Mouse (Mus musculus): ENCODE measurements around the gene Tomm5. TPM values are rescaled to one million over a fixed set of nuclear protein-coding genes. Genes with fewer than 3 reads are reported as not detected.

The Tomm5 gene
- 41.2 TPM for total RNA-seq (2023)

DNA sequence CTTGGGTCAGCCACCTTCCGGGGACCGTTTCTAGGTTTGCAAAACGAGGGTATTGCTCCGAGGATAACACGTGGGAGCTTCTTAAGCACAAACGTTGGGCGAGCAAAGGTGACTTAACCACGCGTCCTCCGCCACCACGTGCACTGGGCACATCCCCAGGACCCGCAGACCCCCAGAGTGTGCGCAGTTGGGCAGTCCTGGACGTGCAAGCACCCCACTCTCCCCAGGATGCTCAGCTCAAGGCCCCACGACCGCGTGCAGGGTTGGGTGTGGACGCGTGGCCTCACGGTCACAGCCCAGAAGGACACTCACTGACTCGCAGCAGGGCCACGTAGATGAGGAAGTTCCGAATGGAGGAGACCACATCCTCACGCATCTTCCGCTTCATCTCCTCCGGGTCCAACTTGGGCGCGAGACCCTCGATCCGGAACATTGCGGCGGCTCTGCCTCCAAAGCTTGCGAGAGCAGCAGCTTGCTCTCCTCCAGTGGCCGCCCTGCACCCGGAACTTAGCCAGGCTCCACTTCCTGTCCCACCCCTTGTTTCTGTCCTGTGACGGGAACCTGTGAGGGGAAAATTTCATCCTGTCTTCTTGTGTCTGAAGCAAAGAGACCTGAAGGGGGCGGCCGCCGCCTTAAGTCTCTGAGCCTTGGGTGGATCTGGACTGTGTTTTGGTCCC lies at the start of gene Tomm5:
Tomm5 (minus strand) TSS at position 514 of the 677 bp plus-strand sequence.

DNA sequence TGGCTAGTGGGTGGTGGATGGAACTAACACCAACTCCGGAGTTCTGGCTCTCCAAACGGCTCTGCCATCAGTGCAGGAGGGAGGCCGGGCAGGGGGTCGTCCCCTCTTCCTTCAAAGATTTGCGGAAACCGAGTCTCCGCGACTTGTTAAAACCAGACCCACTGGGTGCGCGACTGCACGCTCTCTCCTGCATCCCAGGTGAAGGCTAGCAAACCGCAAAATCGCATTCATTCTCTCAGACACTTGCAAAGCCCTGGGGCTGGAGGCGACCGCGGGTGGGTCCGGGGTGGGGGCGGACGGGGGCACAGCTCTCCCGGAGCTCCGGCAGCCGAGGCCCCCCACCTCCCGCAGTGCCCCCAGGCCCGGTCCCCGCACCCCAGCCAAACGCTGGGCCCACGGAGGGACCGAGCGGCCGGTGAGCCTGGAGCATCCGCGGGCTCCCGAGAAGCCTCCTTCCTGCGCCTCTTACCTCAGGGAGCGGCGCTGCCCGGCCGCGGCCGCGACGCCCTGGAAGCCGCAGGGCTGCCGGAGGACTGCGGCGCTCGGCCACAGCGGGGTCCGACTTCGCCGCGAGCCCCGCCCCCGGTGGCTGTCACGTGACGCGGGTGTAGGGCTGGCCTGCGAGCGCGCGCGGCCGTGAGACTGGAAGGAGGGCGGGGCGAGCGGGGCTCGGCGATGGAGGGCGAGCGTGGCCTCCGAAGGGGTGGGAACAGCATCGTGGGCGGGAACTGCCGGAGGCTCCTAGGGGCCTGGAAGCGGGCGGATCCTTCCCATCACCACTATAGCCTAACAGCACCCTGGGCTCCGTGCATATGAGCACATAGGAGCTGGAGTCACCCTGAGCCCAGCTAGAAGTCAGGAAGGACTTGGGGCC lies 23.7 kb downstream of the Tomm5 start, which contains the start of gene Fbxo10:
Fbxo10 (minus strand) TSS at position 584 of the 874 bp plus-strand sequence.

Other genes with a start within 250 kb of the Tomm5 start
- gene Grhpr, start 126.7 kb downstream of the Tomm5 start, total RNA-seq (2023): 11.5 TPM
- gene Zbtb5, start 95.7 kb downstream of the Tomm5 start, total RNA-seq (2023): 11.0 TPM
- 26.2 TPM for gene Polr1e, start 89.5 kb downstream of the Tomm5 start, total RNA-seq (2023)
- gene Fbxo10, start 23.5 kb downstream of the Tomm5 start, total RNA-seq (2023): 3.8 TPM
- gene Frmpd1, start 76.8 kb upstream of the Tomm5 start, total RNA-seq (2023): 2.1 TPM
- 9.3 TPM for gene Trmt10b, start 189.0 kb upstream of the Tomm5 start, total RNA-seq (2023)
- gene Dcaf10, start 234.0 kb upstream of the Tomm5 start, total RNA-seq (2023): 24.4 TPM
- 44.8 TPM for gene Exosc3, start 234.6 kb upstream of the Tomm5 start, total RNA-seq (2023)